Mouse (Mus musculus) lung, postnatal 0 days (tissue): ENCODE measurements around the gene Golph3l.

ENCODE experiments used
- CTCF ChIP-seq: IDR thresholded peaks from 2 replicates; pipeline ENCODE4 v1.5.1; 2016; ENCODE audit warnings: antibody characterized with exemption, mild to moderate bottlenecking
- EP300 ChIP-seq: IDR thresholded peaks from 2 replicates; pipeline ENCODE4 v1.6.1; 2016; ENCODE audit warnings: antibody characterized with exemption, mild to moderate bottlenecking, control low read depth

DNA sequence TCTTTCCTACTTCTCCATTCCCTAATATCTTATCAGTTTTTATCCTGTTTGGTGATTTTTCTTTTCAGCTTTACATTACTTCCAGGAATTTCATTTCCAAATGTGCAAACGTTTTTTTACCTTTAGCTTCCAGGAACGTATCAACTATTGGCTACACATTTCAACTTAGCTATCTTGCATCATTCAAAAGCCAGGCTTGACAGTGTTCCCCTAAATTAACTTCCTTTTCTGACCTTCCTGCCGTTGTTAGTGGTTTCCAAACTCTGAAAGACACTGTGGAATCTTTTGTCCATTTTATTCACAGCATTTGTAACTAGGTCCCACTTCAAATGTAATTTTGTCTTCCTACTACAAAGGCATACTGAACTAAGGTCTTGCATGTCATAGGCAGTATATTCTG is 20.5 kb downstream of the Golph3l start:
- TF ChIP-seq CTCF (no peak), EP300 (no peak)
